Mouse (Mus musculus) cortical plate, adult 2 months (tissue): ENCODE measurements around the gene Cdipt.

Experiments used
- CTCF ChIP-seq: fragments of 200-500 bp; IDR thresholded peaks from 2 replicates; pipeline ENCODE4 v1.5.1; 2011; ENCODE audit warnings: mild to moderate bottlenecking, control low read depth, low read length; ENCODE audit not compliant: insufficient read depth; ENCODE audit errors: extremely low read depth
- POLR2A ChIP-seq: fragments of 200-500 bp; IDR thresholded peaks from 2 replicates; pipeline ENCODE4 v1.6.1; 2011; ENCODE audit warnings: mild to moderate bottlenecking, low read length, control low read depth; ENCODE audit not compliant: insufficient read depth; ENCODE audit errors: extremely low read depth

DNA sequence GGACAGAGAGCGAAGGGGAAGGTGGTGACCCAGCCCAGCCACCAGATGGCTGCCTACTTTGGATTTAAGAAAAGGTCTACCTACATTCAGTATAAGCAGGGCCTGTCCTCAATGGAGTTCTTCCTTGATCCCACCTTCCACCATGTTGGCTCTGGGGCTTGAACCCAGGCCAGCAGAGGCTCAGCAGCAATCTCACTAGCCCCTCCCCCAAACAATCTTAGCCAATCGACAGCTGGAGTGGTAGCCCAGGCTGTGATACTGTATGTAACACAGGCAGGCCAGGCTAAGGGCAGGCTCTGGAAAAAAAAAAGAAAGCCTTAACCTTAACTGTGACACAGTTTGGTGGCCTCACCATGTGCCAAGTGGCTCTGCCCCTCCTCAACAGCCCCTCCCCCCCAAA lies 36.0 kb downstream of the Cdipt start:
- TF ChIP-seq CTCF (no peak), POLR2A (no peak)
